Mouse (Mus musculus): Measurements from ENCODE around the gene H2al2a.

DNA sequence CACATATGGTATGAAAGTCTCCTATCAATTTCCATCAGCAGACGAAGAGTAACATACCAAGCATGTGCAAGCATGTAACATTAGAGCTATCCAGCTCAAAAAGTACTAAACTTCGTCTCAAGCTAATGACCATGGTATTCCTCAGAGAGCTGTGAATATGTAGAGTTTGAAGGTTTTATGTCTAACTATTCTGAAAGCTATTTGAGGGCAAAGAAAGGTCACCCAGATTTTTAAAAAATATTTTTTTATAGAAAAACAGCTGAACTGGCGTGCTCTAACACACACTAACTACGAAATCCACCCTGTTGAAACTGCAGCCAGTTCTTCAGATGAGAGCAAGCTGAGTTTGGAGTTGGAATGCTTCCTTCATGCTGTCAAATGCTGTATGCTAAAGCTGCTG, 7.5 kb upstream of the H2al2a start:
- TF ChIP-seq CTCF (IDR thresholded peaks at IDR 0.05; ENCODE audit: borderline replicate concordance, insufficient read depth, low read depth, low read length), result no peak
- no peak for TF ChIP-seq POLR2A (IDR thresholded peaks at IDR 0.05; ENCODE audit: borderline replicate concordance, insufficient read depth, low read length)
